Mouse (Mus musculus) kidney, embryonic 16.5 days (tissue): ENCODE measurements around the gene Olfr1002. TPM values are rescaled to one million over a fixed set of nuclear protein-coding genes. Genes with fewer than 3 reads are reported as not detected.
"Not testable (repeated sequence)": the region's sequence is repeated elsewhere in the genome, so short reads cannot be mapped to it uniquely, and the experiment has no call there.

Source experiments
- ATAC-seq: fragments of 200-750 bp; cut with Nextera tagmentation; 2 replicates; pipeline ENCODE4 v1.8.0; 2017; ENCODE audit warnings: moderate TSS enrichment; ENCODE audit not compliant: low FRiP score, low TSS enrichment
- H3K27ac ChIP-seq: fragments of 300-500 bp; sonication (generic); 2 replicates; pipeline ENCODE4 v1.5.1; 2014; ENCODE audit warnings: low read length
- H3K27me3 ChIP-seq: fragments of 300-500 bp; sonication (generic); 2 replicates; pipeline ENCODE4 v1.6.1; 2014; ENCODE audit warnings: low read length, control low read depth, mixed read lengths; ENCODE audit not compliant: insufficient read depth
- H3K36me3 ChIP-seq: fragments of 300-500 bp; sonication (generic); 2 replicates; pipeline ENCODE4 v1.6.1; 2014; ENCODE audit warnings: low read length, control low read depth, mixed read lengths; ENCODE audit not compliant: insufficient read depth
- H3K4me1 ChIP-seq: fragments of 300-500 bp; sonication (generic); 2 replicates; pipeline ENCODE4 v1.6.1; 2014; ENCODE audit warnings: low read length, control low read depth, mixed read lengths; ENCODE audit not compliant: insufficient read depth
- H3K4me2 ChIP-seq: fragments of 300-500 bp; sonication (generic); replicated peaks from 2 replicates; pipeline ENCODE4 v1.6.1; 2014; ENCODE audit warnings: low read depth, low read length
- H3K4me3 ChIP-seq: fragments of 300-500 bp; sonication (generic); 2 replicates; pipeline ENCODE4 v1.5.1; 2014; ENCODE audit warnings: mild to moderate bottlenecking, low read length
- H3K9ac ChIP-seq: fragments of 300-500 bp; sonication (generic); replicated peaks from 2 replicates; pipeline ENCODE4 v1.6.1; 2014; ENCODE audit warnings: low read length
- H3K9me3 ChIP-seq: fragments of 300-500 bp; sonication (generic); 2 replicates; pipeline ENCODE4 v1.6.1; 2016; ENCODE audit warnings: low read length, control low read depth
- WGBS: fragments of 180-500 bp; shearing (Covaris S2); extraction: QIAGEN DNeasy Blood & Tissue Kit; methylation state at CpG from one replicate; pipeline ENCODE4 v1.1.7; 2014; 5-methylcytosine and 5-hydroxymethylcytosine counted together
- polyA plus RNA-seq: library from polyadenylated mRNA; unstranded; fragments of >200 nt; fragmentation: Nextera tagmentation; extraction: Ambion mirVana; gene quantifications from 2 replicates; pipeline ENCODE4 v1.2.1, GENCODE M21; 2015

Gene Olfr1002
- polyA plus RNA-seq, result not detected in 2 replicates

DNA sequence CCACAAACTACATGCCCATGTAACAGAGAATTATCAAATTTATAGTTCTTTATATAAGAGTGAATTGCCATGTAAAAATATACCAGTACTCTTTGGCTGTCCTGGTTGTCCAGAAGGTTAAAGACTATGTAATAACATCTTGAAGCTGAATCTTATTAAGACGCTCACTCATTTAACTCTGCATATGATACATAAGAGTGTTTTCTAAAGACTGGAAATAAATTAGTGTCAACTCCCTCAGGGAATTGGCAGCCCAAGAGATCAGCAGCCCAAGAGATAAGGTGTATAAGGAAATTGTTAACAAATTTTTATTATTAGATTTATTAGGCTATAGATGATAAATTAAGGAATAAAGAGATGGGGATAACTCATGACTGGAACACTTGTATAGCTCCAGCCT is at the start of gene Olfr1002:
Gene Olfr1002, minus strand, starts transcription at position 101 of the 400 bp plus-strand sequence.
- no peak within 1 kb of the TSS for H3K4me2 ChIP-seq
- no peaks in the 10 kb centered on the region for H3K27me3 ChIP-seq
- ATAC-seq, result no peak
- H3K9me3 ChIP-seq, result no peaks in the 10 kb centered on the region
- no peak within 1 kb of the TSS for H3K4me3 ChIP-seq
- no peak within 1 kb of the TSS for H3K9ac ChIP-seq
- 82% methylated on average over 1 of the region's 1 CpGs for WGBS
- H3K27ac ChIP-seq, result no peak within 1 kb of the TSS
- no peaks in the 10 kb centered on the region for H3K36me3 ChIP-seq
- no peaks in the 10 kb centered on the region for H3K4me1 ChIP-seq

DNA sequence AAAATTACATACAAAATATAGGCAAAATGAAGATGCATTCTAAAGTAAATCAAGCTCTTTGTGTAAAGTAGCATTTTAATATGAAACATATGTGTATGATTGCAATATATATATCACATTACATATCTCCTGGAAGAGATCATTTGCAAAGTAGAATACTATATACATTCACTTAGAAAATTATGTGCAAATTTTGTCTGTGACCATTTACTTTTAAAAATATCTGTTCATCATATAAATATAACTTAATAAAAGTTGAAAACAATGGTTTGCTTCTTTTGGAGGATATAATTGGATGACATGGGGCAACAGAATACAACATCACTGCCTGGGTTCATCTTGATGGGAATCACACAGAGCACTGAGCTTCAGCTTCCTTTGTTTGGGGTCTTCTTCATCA is 38.6 kb upstream of the Olfr1002 start, which contains the start of gene Olfr1008:
Gene Olfr1008, plus strand, starts transcription at position 301 of the 400 bp plus-strand sequence.
- Histone ChIP-seq H3K36me3 (no peaks in the 10 kb centered on the region), H3K27me3 (no peaks in the 10 kb centered on the region), H3K4me2 (no peak within 1 kb of the TSS), H3K9me3 (no peaks in the 10 kb centered on the region), H3K9ac (no peak within 1 kb of the TSS), H3K27ac (no peak within 1 kb of the TSS), H3K4me3 (no peak within 1 kb of the TSS), H3K4me1 (no peaks in the 10 kb centered on the region)
- no peak for ATAC-seq

DNA sequence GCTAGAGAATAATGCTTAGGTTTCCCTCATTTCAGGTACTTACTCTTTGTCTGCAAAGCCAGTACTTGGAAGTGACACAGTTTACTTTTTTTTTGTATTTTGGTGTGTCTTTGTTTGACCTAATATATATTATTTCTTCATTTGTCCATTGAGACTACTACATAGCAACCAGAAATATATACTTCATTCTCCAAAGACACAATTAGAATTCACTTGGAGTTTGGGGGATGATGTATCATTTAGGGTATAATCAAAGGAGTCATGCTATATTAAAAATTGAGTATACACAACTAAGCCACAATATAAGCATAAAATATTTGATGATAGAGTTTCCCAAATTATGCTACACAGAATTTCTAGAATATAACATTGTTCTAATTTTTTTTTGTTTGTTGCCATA is 28.2 kb upstream of the Olfr1002 start, which contains the start of gene Olfr1006:
Gene Olfr1006, minus strand, starts transcription at position 101 of the 400 bp plus-strand sequence.
- no peak within 1 kb of the TSS for H3K4me2 ChIP-seq
- no peaks in the 10 kb centered on the region for H3K36me3 ChIP-seq
- H3K9ac ChIP-seq, result no peak within 1 kb of the TSS
- no peak within 1 kb of the TSS for H3K4me3 ChIP-seq
- no peaks in the 10 kb centered on the region for H3K9me3 ChIP-seq
- no peak for ATAC-seq
- H3K27me3 ChIP-seq, result no peaks in the 10 kb centered on the region
- H3K27ac ChIP-seq, result no peak within 1 kb of the TSS
- H3K4me1 ChIP-seq, result no peaks in the 10 kb centered on the region

- H3K4me1 ChIP-seq, H3K4me2 ChIP-seq, H3K4me3 ChIP-seq, H3K9ac ChIP-seq, H3K27ac ChIP-seq, H3K27me3 ChIP-seq, H3K9me3 ChIP-seq, H3K36me3 ChIP-seq, ATAC-seq: not testable (repeated sequence)
These were observed 13.9 kb upstream of the Olfr1002 start, which contains the start of gene Olfr154 for GRCm38 (mm10) chr2:85664355-85664754. TSS of gene Olfr154 (minus strand) at chr2:85664455.

- no peaks in the 10 kb centered on the region for H3K4me1 ChIP-seq
- no peak within 1 kb of the TSS for H3K4me3 ChIP-seq
- no peaks in the 10 kb centered on the region for H3K9me3 ChIP-seq
- no peak for ATAC-seq
- no peak within 1 kb of the TSS for H3K4me2 ChIP-seq
- no peaks in the 10 kb centered on the region for H3K36me3 ChIP-seq
- no peak within 1 kb of the TSS for H3K9ac ChIP-seq
- 79% methylated on average over 1 of the region's 1 CpGs for WGBS
- no peak within 1 kb of the TSS for H3K27ac ChIP-seq
- no peaks in the 10 kb centered on the region for H3K27me3 ChIP-seq
These were observed 38.7 kb downstream of the Olfr1002 start, which contains the start of gene Olfr1000 for GRCm38 (mm10) chr2:85611803-85612202. TSS of gene Olfr1000 (minus strand) at chr2:85611903.

Other genes starting within 250 kb of the Olfr1002 start
- not detected in 2 replicates for gene Olfr992, start 241.2 kb downstream of the Olfr1002 start, polyA plus RNA-seq
- not detected in 2 replicates for gene Olfr993, start 235.8 kb downstream of the Olfr1002 start, polyA plus RNA-seq
- gene Olfr994, start 214.3 kb downstream of the Olfr1002 start, polyA plus RNA-seq, result not detected in 2 replicates
- not detected in 2 replicates for gene Olfr995, start 207.1 kb downstream of the Olfr1002 start, polyA plus RNA-seq
- not detected in 2 replicates for gene 4833423E24Rik, start 131.7 kb downstream of the Olfr1002 start, polyA plus RNA-seq
- gene Olfr996, start 71.5 kb downstream of the Olfr1002 start, polyA plus RNA-seq, result not detected in 2 replicates
- not detected in 2 replicates for gene Olfr998, start 61.8 kb downstream of the Olfr1002 start, polyA plus RNA-seq
- gene Olfr1000, start 38.8 kb downstream of the Olfr1002 start, polyA plus RNA-seq, result not detected in 2 replicates
- gene Olfr154, start 13.8 kb upstream of the Olfr1002 start, polyA plus RNA-seq, result not detected in 2 replicates
- not detected in 2 replicates for gene Olfr1006, start 28.1 kb upstream of the Olfr1002 start, polyA plus RNA-seq
- gene Olfr1008, start 38.7 kb upstream of the Olfr1002 start, polyA plus RNA-seq, result not detected in 2 replicates
- gene Olfr1009, start 64.7 kb upstream of the Olfr1002 start, polyA plus RNA-seq, result not detected in 2 replicates
- gene Olfr1012, start 112.1 kb upstream of the Olfr1002 start, polyA plus RNA-seq, result not detected in 2 replicates
- not detected in 2 replicates for gene Olfr1013, start 116.4 kb upstream of the Olfr1002 start, polyA plus RNA-seq
- gene Olfr1014, start 122.0 kb upstream of the Olfr1002 start, polyA plus RNA-seq, result not detected in 2 replicates
- not detected in 2 replicates for gene Olfr1015, start 131.3 kb upstream of the Olfr1002 start, polyA plus RNA-seq
- gene Olfr1016, start 151.8 kb upstream of the Olfr1002 start, polyA plus RNA-seq, result not detected in 2 replicates
- gene Olfr1018, start 167.8 kb upstream of the Olfr1002 start, polyA plus RNA-seq, result not detected in 2 replicates
- gene Olfr1019, start 194.8 kb upstream of the Olfr1002 start, polyA plus RNA-seq, result not detected in 2 replicates
- gene Olfr1020, start 196.3 kb upstream of the Olfr1002 start, polyA plus RNA-seq, result not detected in 2 replicates
- not detected in 2 replicates for gene Olfr1022, start 217.9 kb upstream of the Olfr1002 start, polyA plus RNA-seq
- not detected in 2 replicates for gene Olfr1023, start 234.9 kb upstream of the Olfr1002 start, polyA plus RNA-seq